Mouse (Mus musculus) hindbrain, embryonic 10.5 days (tissue): ENCODE measurements around the gene Tmem106a. TPM values are rescaled to one million over a fixed set of nuclear protein-coding genes. Genes with fewer than 3 reads are reported as not detected.
A peak's percentile ranks its signal among the peaks of the same experiment; 100 is the strongest.
"Not testable (repeated sequence)": the region's sequence is repeated elsewhere in the genome, so short reads cannot be mapped to it uniquely, and the experiment has no call there.

ENCODE experiments used
- DNase-seq: peaks from one replicate; pipeline ENCODE4 v3.0.0-alpha.2; 2017; ENCODE audit warnings: low spot score
- H3K27ac ChIP-seq: fragments of 300-500 bp; sonication (generic); 2 replicates; pipeline ENCODE4 v1.5.1; 2016; ENCODE audit warnings: mild to moderate bottlenecking, moderate library complexity
- H3K27me3 ChIP-seq: fragments of 300-500 bp; sonication (generic); 2 replicates; pipeline ENCODE4 v1.6.1; 2016; ENCODE audit warnings: mild to moderate bottlenecking; ENCODE audit not compliant: poor library complexity, insufficient read depth, severe bottlenecking
- H3K36me3 ChIP-seq: fragments of 300-500 bp; sonication (generic); 2 replicates; pipeline ENCODE4 v1.6.1; 2016; ENCODE audit warnings: mild to moderate bottlenecking, moderate library complexity
- H3K4me1 ChIP-seq: fragments of 300-500 bp; sonication (generic); replicated peaks from 2 replicates; pipeline ENCODE4 v1.6.1; 2016; ENCODE audit warnings: mild to moderate bottlenecking
- H3K4me3 ChIP-seq: fragments of 300-500 bp; sonication (generic); 2 replicates; pipeline ENCODE4 v1.5.1; 2016; ENCODE audit warnings: mild to moderate bottlenecking, moderate library complexity
- H3K9me3 ChIP-seq: fragments of 300-500 bp; sonication (generic); 2 replicates; pipeline ENCODE4 v1.6.1; 2016; ENCODE audit warnings: mild to moderate bottlenecking, moderate library complexity
- WGBS: fragments of 180-500 bp; shearing (Covaris S2); methylation state at CpG from one replicate; pipeline ENCODE4 v1.1.7; 2016; 5-methylcytosine and 5-hydroxymethylcytosine counted together
- polyA plus RNA-seq: library from polyadenylated mRNA; unstranded; fragments of >200 nt; fragmentation: Nextera tagmentation; extraction: Ambion mirVana; gene quantifications from 2 replicates; pipeline ENCODE4 v1.2.1, GENCODE M21; 2016

Tmem106a gene
- polyA plus RNA-seq, 1 experiment from 2014 or later = 4.3 TPM

- 93% methylated on average over 4 of the region's 4 CpGs for WGBS
- H3K4me3 ChIP-seq = not testable (repeated sequence)
Observed at GRCm38 (mm10) chr11:101607134-101607533, 25.1 kb downstream of the Tmem106a start.

DNA sequence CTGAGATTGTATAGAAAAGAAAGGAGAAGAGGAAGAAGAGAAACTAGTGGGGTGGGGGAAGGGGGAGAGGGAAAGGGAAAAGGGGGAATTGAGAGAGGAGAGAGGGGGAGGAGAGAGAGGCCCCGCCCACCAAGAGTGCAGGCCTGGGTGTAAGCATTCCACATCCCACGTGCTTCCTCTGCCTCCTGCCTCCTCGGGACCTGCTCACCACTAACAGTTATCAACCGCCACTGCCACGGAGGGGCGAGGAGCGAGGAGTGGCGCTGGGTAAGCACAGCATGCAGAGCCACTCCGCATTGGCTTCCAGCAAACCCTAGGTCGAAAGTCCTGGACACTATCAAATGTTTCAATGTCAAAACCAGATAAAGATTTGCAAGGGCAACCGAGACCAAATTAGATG lies 28.4 kb downstream of the Tmem106a start:
- DNase-seq = no peak
- no peaks in the 10 kb centered on the region for H3K9me3 ChIP-seq
- H3K4me3 ChIP-seq = no peak overlapping the region
- peaks cover 18% of the 10 kb centered on the region for H3K4me1 ChIP-seq
- H3K27ac ChIP-seq = no peak overlapping the region
- no peaks in the 10 kb centered on the region for H3K36me3 ChIP-seq
- H3K27me3 ChIP-seq = no peaks in the 10 kb centered on the region
- 40% methylated on average over 11 of the region's 11 CpGs for WGBS

More at GRCm38 (mm10) chr11:101607134-101607533, 25.1 kb downstream of the Tmem106a start:
- peaks cover 14% of the 10 kb centered on the region for H3K4me1 ChIP-seq
- not testable (repeated sequence) for H3K9me3 ChIP-seq, H3K27ac ChIP-seq, H3K27me3 ChIP-seq, DNase-seq, H3K36me3 ChIP-seq

GRCm38 (mm10) chr11:101613596-101613995 lies 31.6 kb downstream of the Tmem106a start:
- 83% methylated on average over 6 of the region's 6 CpGs for WGBS

DNA sequence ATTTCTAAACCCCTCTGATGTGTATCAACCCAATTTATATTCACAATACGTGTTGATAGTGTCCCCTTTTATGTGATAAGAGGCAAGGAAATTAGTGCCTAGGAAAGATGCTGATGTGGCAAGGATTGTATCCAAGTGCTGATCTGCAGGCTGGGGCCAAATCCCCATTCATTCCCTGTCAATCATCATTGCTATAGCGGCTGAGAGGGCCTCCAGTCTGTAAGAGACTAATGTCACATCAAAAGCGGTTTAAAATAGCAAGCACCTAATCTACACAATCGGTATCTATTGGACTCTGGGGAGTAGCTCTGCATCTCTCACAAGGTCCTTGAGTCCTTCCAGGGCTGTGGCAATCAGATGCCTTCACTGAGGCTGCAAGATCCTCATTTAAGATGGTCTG lies 32.1 kb downstream of the Tmem106a start:
- no peak for DNase-seq
- H3K9me3 ChIP-seq = no peaks in the 10 kb centered on the region
- no peaks in the 10 kb centered on the region for H3K36me3 ChIP-seq
- H3K4me1 ChIP-seq = peaks cover 38% of the 10 kb centered on the region
- 72% methylated on average over 4 of the region's 4 CpGs for WGBS
- no peak overlapping the region for H3K4me3 ChIP-seq
- 0 out of 2 replicates have a peak, but pooled peaks cover 2% of the 10 kb centered on the region for H3K27me3 ChIP-seq
- H3K27ac ChIP-seq = no peak overlapping the region

More at GRCm38 (mm10) chr11:101613596-101613995, 31.6 kb downstream of the Tmem106a start:
- H3K27ac ChIP-seq = no peak overlapping the region
- H3K27me3 ChIP-seq = 0 out of 2 replicates have a peak, but pooled peaks cover 2% of the 10 kb centered on the region
- H3K36me3 ChIP-seq = no peaks in the 10 kb centered on the region
- no peak for DNase-seq
- peaks cover 38% of the 10 kb centered on the region for H3K4me1 ChIP-seq
- H3K4me3 ChIP-seq = no peak overlapping the region
- no peaks in the 10 kb centered on the region for H3K9me3 ChIP-seq

GRCm38 (mm10) chr11:101615380-101615779 lies 33.3 kb downstream of the Tmem106a start:
- Histone ChIP-seq H3K27me3 (0 out of 2 replicates have a peak, but pooled peaks cover 2% of the 10 kb centered on the region), H3K4me3 (no peak overlapping the region), H3K9me3 (no peaks in the 10 kb centered on the region), H3K36me3 (no peaks in the 10 kb centered on the region), H3K27ac (no peak overlapping the region), H3K4me1 (peaks cover 36% of the 10 kb centered on the region)
- DNase-seq = no peak
- WGBS = 82% methylated on average over 6 of the region's 6 CpGs

GRCm38 (mm10) chr11:101616104-101616503 lies 34.1 kb downstream of the Tmem106a start:
- no peak overlapping the region for H3K27ac ChIP-seq
- DNase-seq = no peak
- H3K9me3 ChIP-seq = no peaks in the 10 kb centered on the region
- WGBS = 88% methylated on average over 8 of the region's 8 CpGs
- H3K36me3 ChIP-seq = no peaks in the 10 kb centered on the region
- no peak overlapping the region for H3K4me3 ChIP-seq
- H3K4me1 ChIP-seq = peaks cover 29% of the 10 kb centered on the region
- 0 out of 2 replicates have a peak, but pooled peaks cover 2% of the 10 kb centered on the region for H3K27me3 ChIP-seq

DNA sequence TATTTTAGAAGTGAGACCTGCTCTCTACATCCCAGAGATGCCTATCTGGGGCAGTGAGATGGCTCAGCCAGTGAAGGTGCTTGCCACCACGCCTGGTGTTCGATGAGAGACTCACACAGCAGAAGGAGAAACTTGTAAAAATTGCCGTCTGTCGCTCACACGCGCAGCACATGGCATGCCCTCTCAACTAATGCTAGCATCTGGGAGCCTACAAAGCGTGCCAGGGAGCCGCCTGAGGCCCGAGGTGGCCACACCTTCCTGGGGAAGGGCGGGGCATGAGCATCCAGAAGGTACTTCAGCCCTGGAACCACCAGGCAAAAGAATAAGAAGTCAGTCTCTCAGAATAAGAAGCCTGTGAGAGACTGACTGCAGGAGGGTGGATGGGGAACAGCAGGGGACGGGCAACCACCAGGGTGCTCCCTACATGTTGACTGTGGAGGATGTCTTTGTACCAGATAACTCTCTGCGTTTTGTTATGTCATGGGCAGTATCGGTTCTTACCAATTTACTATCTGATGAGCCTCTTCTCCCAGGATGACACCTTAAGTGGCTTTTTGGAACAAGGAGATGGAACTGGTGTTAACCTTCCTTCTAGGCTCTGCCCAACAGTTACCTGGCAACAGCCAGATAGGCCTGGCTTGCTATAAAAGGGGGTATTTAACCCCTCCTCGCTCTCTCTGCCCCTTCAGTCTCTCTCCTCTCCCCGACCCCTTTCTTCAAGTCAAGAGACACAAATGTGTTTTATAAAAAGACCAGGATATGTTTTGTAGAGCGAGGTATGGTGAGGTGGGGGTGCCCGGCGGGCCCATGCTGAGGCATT lies 35.1 kb downstream of the Tmem106a start:
- H3K4me1 ChIP-seq = peaks cover 29% of the 10 kb centered on the region
- peak overlapping the region; percentile 37 for H3K4me3 ChIP-seq
- H3K9me3 ChIP-seq = no peaks in the 10 kb centered on the region
- WGBS = 17% methylated on average over 18 of the region's 18 CpGs
- no peaks in the 10 kb centered on the region for H3K36me3 ChIP-seq
- H3K27ac ChIP-seq = peak overlapping the region; percentile 83
- DNase-seq = no peak
- 0 out of 2 replicates have a peak, but pooled peaks cover 2% of the 10 kb centered on the region for H3K27me3 ChIP-seq

DNA sequence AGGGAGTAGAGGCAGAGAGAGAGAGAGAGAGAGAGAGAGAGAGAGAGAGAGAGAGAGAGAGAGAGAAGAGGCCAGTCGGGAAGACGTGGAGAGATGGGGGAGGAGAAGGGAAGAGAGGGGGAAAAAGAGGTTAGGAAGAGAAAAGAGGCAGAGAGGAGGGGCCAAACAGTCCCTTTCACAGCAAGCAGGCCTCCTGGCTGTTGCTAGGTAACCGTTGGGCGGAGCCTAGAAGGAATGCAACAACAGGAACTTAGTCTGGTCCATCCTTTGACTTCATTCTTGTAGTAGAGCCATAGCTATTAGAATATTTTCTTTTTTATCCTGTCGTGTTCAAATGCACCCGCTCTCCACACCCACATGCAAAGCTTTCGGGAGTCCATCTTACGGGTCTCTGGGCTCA lies 35.8 kb downstream of the Tmem106a start:
- H3K9me3 ChIP-seq = no peaks in the 10 kb centered on the region
- H3K4me1 ChIP-seq = peaks cover 29% of the 10 kb centered on the region
- H3K36me3 ChIP-seq = no peaks in the 10 kb centered on the region
- H3K27ac ChIP-seq = peak overlapping the region; percentile 83
- 0 out of 2 replicates have a peak, but pooled peaks cover 2% of the 10 kb centered on the region for H3K27me3 ChIP-seq
- peak; percentile 87 for DNase-seq
- WGBS = 5% methylated on average over 8 of the region's 8 CpGs
- H3K4me3 ChIP-seq = peak overlapping the region; percentile 37

DNA sequence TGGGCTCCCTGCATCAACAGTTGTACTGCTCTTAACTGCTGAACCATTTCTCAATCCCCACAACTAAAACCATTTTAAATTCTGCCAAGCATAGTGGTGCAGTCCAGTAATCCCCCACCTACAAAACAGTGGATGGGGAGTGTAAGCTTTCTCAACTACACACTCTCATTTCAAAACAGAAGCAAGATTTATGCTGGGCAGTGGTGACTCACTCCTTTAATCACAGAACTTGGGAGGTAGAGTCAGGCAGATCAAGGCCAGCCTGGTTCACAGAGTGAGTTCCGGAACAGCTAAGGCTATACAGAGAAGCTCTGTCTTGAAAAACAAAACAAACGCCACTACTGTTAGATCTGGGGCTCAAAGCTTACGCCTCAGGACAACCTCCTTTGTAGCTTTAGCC lies 36.6 kb downstream of the Tmem106a start:
- 83% methylated on average over 3 of the region's 3 CpGs for WGBS
- DNase-seq = no peak
- Histone ChIP-seq H3K4me3 (no peak overlapping the region), H3K9me3 (no peaks in the 10 kb centered on the region), H3K27me3 (0 out of 2 replicates have a peak, but pooled peaks cover 2% of the 10 kb centered on the region), H3K36me3 (no peaks in the 10 kb centered on the region), H3K4me1 (peaks cover 29% of the 10 kb centered on the region), H3K27ac (peak overlapping the region; percentile 83)

DNA sequence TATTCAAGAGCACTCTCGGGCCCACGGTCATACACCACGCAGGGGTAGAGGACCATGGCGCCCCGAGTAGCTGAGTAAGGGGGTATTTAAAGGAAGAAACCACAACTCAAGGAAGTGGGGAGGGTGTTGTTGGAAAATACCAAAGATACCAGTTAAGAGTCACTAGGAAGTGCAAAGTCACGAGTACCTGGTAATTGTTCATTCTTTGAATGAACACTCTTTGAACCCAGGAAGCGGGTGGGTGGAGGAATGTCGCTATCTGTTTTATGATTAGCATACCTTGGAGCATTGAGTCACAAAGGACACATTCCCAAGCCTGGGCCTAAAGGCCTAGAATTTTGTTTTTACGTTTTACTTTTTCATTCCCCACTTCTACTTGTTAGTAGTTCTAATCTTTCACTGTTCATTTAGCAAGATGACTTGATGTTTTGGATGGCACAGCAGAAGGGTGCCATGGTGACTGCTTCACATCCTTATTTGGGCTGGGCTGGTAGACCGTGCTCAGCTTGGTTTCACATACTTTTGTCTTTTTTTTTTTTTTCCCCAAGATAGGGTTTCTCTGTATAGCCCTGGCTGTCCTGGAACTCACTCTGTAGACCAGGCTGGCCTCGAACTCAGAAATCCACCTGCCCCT lies 38.1 kb downstream of the Tmem106a start:
- not testable (repeated sequence) for H3K27ac ChIP-seq, H3K27me3 ChIP-seq, H3K4me3 ChIP-seq, DNase-seq, H3K36me3 ChIP-seq, H3K9me3 ChIP-seq
- 90% methylated on average over 11 of the region's 11 CpGs for WGBS
- peaks cover 21% of the 10 kb centered on the region for H3K4me1 ChIP-seq

DNA sequence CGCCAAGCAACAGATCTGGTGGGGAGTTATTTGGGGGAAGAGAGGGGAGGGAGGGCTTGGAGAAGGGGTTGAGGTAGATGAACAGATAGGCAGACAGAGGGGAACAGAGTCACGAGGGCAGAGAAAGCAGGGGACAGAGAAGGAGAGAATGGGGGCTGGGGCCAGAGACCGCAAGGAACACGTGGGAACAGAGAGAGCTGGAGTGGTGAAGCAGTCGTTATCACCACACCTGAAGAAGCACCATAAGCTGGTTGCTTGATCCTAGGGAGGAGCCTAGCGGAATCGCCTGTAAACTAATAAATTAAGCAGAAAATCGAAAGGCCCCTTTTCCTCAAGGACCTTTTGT lies 44.6 kb downstream of the Tmem106a start:
- 5% methylated on average over 8 of the region's 8 CpGs for WGBS
- no peak for DNase-seq

GRCm38 (mm10) chr11:101626995-101627856 lies 45.2 kb downstream of the Tmem106a start, which contains the start of gene Rdm1:
Rdm1 (plus strand) TSS chr11:101627195.
- peak within 1 kb of the TSS; percentile 98 for H3K27ac ChIP-seq
- no peaks in the 10 kb centered on the region for H3K36me3 ChIP-seq
- WGBS = under 1% methylated on average over 34 of the region's 34 CpGs
- H3K27me3 ChIP-seq = no peaks in the 10 kb centered on the region
- peak within 1 kb of the TSS; percentile 60 for H3K4me3 ChIP-seq
- no peaks in the 10 kb centered on the region for H3K9me3 ChIP-seq
- peak; percentile 90 for DNase-seq
- H3K4me1 ChIP-seq = peaks cover 20% of the 10 kb centered on the region

More for the DNA sequence above, 44.6 kb downstream of the Tmem106a start:
- no peaks in the 10 kb centered on the region for H3K36me3 ChIP-seq
- H3K4me3 ChIP-seq = peak overlapping the region; percentile 49
- H3K4me1 ChIP-seq = peaks cover 20% of the 10 kb centered on the region
- H3K27ac ChIP-seq = peak overlapping the region; percentile 98
- no peaks in the 10 kb centered on the region for H3K9me3 ChIP-seq
- H3K27me3 ChIP-seq = no peaks in the 10 kb centered on the region
